Mouse (Mus musculus) myocyte (in vitro differentiated cells): ENCODE measurements around the gene Bco1.

Experiments
- E2F4 ChIP-seq: IDR thresholded peaks from one replicate; pipeline ENCODE4 v1.6.1; 2011; ENCODE audit warnings: mild to moderate bottlenecking, control low read depth, moderate library complexity; ENCODE audit not compliant: insufficient read depth
- MAX ChIP-seq: IDR thresholded peaks from one replicate; pipeline ENCODE4 v1.6.1; 2011; ENCODE audit warnings: low read depth, mild to moderate bottlenecking, control low read depth
- MYOD1 ChIP-seq, 3 experiments: IDR thresholded peaks; one replicate each; pipeline ENCODE4 v1.6.1; 2011; ENCODE audit warnings: control low read depth in 2 of 3, low read depth in 2 of 3, mild to moderate bottlenecking in 2 of 3, moderate library complexity in 1 of 3; ENCODE audit not compliant: insufficient read length in 2 of 3, control insufficient read depth in 1 of 3
- POLR2A ChIP-seq: IDR thresholded peaks from one replicate; pipeline ENCODE4 v1.6.1; 2011; ENCODE audit warnings: low read depth, mild to moderate bottlenecking, control low read depth, moderate library complexity; ENCODE audit not compliant: insufficient read length
- REST ChIP-seq: IDR thresholded peaks from one replicate; pipeline ENCODE4 v1.6.1; 2011; ENCODE audit warnings: mild to moderate bottlenecking, control low read depth, moderate library complexity; ENCODE audit not compliant: insufficient read depth, insufficient read length
- TCF3 ChIP-seq: IDR thresholded peaks from one replicate; pipeline ENCODE4 v1.6.1; 2011; ENCODE audit warnings: low read depth, control low read depth; ENCODE audit not compliant: insufficient read length
- USF1 ChIP-seq: IDR thresholded peaks from one replicate; pipeline ENCODE4 v1.6.1; 2011; ENCODE audit warnings: low read depth, mild to moderate bottlenecking, control low read depth, moderate library complexity

DNA sequence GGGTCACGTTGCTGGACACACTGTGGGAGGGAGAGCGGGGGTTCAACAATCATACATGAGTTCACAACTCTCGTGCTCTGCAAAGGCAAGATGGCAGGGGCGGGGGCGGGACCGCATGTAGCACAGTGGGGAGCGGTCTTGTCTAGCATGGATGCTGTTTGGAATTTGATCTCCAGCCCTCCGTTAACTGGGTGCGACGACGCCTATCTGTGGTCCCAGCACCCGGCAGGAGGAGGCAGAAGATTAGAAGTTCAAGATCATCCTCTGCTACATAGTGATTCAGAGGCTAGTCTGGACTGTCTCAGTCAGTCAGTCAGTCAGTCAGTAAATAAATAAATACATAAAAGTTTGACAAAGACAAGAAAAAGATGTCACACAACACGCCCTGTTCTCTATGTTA is 27.4 kb upstream of the Bco1 start:
- TF ChIP-seq POLR2A (no peak), MAX (no peak), MYOD1 (IDR thresholded peaks at IDR 0.05; ENCODE audit: control insufficient read depth in 1 of 3, insufficient read length in 2 of 3, low read depth in 2 of 3) (no peak), USF1 (no peak), TCF3 (no peak), E2F4 (no peak), REST (no peak)
